27 mouse cellular contexts compared by ENCODE assay signal in genomic region chr14:60712289-60712830, GRCm38 (mm10). TPM values are rescaled to one million over a fixed set of nuclear protein-coding genes. Genes with fewer than 3 reads are reported as not detected.
A peak's percentile ranks its signal among the peaks of the same experiment; 100 is the strongest.
DNase-seq lines count a peak whose midpoint lies in the region; ATAC-seq and TF ChIP-seq lines count a peak whose summit lies in the region.
"Had no signal": no experiment of that assay in that cellular context is flagged by ENCODE, and none has a peak within 500 bp of the region (broad histone marks: within the 10 kb centered on the region; RNA-seq: fewer than 3 reads in every experiment).

No protein-coding gene starts in this region.

- peaks cover 50% of the 10 kb centered on the region for H3K4me1 ChIP-seq in thymus, adult 2 months (replicated peaks; ENCODE audit: control insufficient read depth, insufficient read depth, low read length)
- no peaks in the 10 kb centered on the region; the same call in 1 of the 2 replicates for H3K4me1 ChIP-seq in intestine, embryonic 16.5 days (ENCODE audit: control insufficient read depth, insufficient read depth, low read length)

- peak overlapping the region; percentile 56; the same call in 1 of the 2 replicates for H3K27ac ChIP-seq in thymus, adult 2 months (ENCODE audit: control insufficient read depth, insufficient read depth, low read length)
- no peak overlapping the region for H3K27ac ChIP-seq in intestine, embryonic 16.5 days (ENCODE audit: low read length)
- H3K27ac ChIP-seq: hindbrain, embryonic 13.5 days; liver, embryonic 12.5 days had no signal

- H3K4me3 ChIP-seq in thymus, adult 2 months (ENCODE audit: control insufficient read depth, insufficient read depth, low read length) = peak overlapping the region; percentile 24
- no peak overlapping the region for H3K4me3 ChIP-seq in intestine, embryonic 16.5 days (ENCODE audit: low read length)
- H3K4me3 ChIP-seq: heart, embryonic 12.5 days; hindbrain, embryonic 13.5 days; liver, embryonic 12.5 days; megakaryocyte, embryonic 14.5 days had no signal

- H3K9me3 ChIP-seq in intestine, embryonic 16.5 days (ENCODE audit: control insufficient read depth, low read length) = no peaks in the 10 kb centered on the region
- H3K9me3 ChIP-seq: heart, embryonic 12.5 days; hindbrain, embryonic 13.5 days; liver, embryonic 12.5 days; megakaryocyte, embryonic 14.5 days had no signal

- ATAC-seq in megakaryocyte, adult 5-6 weeks (ENCODE audit: poor library complexity, severe bottlenecking) = peak; percentile 26; the same call in 1 of the 2 replicates
- ATAC-seq in intestine, embryonic 16.5 days = no peak
- ATAC-seq: forebrain, embryonic 14.5 days; liver, embryonic 12.5 days; liver, postnatal 0 days; midbrain, embryonic 16.5 days had no signal

- DNase-seq in thymus, adult 2 months = no peak
- DNase-seq in thymus, postnatal 25 days = no peak
- peak; percentile 63 for DNase-seq in T-cell, adult 2 months (ENCODE audit: low spot score)
- peak; percentile 44 to 61 for DNase-seq in natural killer cell, adult 2 months (ENCODE audit: low spot score in 2 of 2)
- no peak for DNase-seq in layer of hippocampus, postnatal 36 days
- no peak for DNase-seq in kidney, adult 18-20 months
- DNase-seq: adrenal gland, adult 2 months; cerebellum, adult 2 months; cerebellum, postnatal 25 days; gastrocnemius, postnatal 25 days; kidney, adult 9 months; kidney, postnatal 10 days; layer of hippocampus, adult 9-11 months; liver, postnatal 0 days; right cerebral cortex, adult 18-20 months; spleen, adult 18-20 months had no signal

- H3K9ac ChIP-seq in intestine, embryonic 16.5 days (ENCODE audit: low read depth, low read length) = no peak overlapping the region
- H3K9ac ChIP-seq: hindbrain, embryonic 13.5 days; liver, embryonic 12.5 days; liver, postnatal 0 days had no signal

- no peak for TF ChIP-seq POLR2A in thymus, adult 2 months (IDR thresholded peaks at IDR 0.05; ENCODE audit: control insufficient read depth, extremely low read depth, insufficient read depth, low read length, poor library complexity)

- TF ChIP-seq CTCF in thymus, adult 2 months (IDR thresholded peaks at IDR 0.05; ENCODE audit: borderline replicate concordance, control insufficient read depth, extremely low read depth, insufficient read depth, low read length, poor library complexity) = no peak

- H3K36me3 ChIP-seq in thymus, adult 2 months (ENCODE audit: control insufficient read depth, insufficient read depth, low read length) = peaks cover 13% of the 10 kb centered on the region
- H3K36me3 ChIP-seq in intestine, embryonic 16.5 days (ENCODE audit: control insufficient read depth, insufficient read depth, low read length) = no peaks in the 10 kb centered on the region
- H3K36me3 ChIP-seq: heart, embryonic 12.5 days; hindbrain, embryonic 13.5 days had no signal

- 60% methylated on average over 11 of the region's 11 CpGs for WGBS in thymus, adult 2 months
- WGBS in intestine, embryonic 16.5 days = 87% methylated on average over 11 of the region's 11 CpGs

- no peak overlapping the region for H3K4me2 ChIP-seq in intestine, embryonic 16.5 days (ENCODE audit: low read depth, low read length)
- H3K4me2 ChIP-seq: heart, embryonic 12.5 days; hindbrain, embryonic 13.5 days; liver, embryonic 12.5 days had no signal

- no peaks in the 10 kb centered on the region for H3K27me3 ChIP-seq in thymus, adult 2 months (ENCODE audit: control insufficient read depth, insufficient read depth, low read length)
- H3K27me3 ChIP-seq in intestine, embryonic 16.5 days (replicated peaks; ENCODE audit: control insufficient read depth, insufficient read depth, low read length) = no peaks in the 10 kb centered on the region
- H3K27me3 ChIP-seq: heart, embryonic 12.5 days; hindbrain, embryonic 13.5 days; liver, embryonic 12.5 days had no signal

RNA-seq across cellular contexts. Expression of gene C1qtnf9, which starts 55.6 kb away (rescaled TPM):
- polyA plus RNA-seq in thymus, adult 2 months (2012; rRNA removed) = 2.7 and 4.1 TPM in 2 replicates
- not detected in 2 replicates for total RNA-seq in megakaryocyte, adult 5-6 weeks (2015)
- not detected in 2 replicates for total RNA-seq in megakaryocyte, adult 5-6 weeks (2017)
- total RNA-seq in layer of hippocampus, postnatal 36 days (2021) = under 1 TPM; 0.22 to 0.38 TPM
- 1.7 TPM in 2 replicates for polyA plus RNA-seq in intestine, embryonic 16.5 days (2015; fragmentation: Nextera tagmentation; extraction: Ambion mirVana)
- total RNA-seq: MEL had no signal
- polyA plus RNA-seq: embryonic facial prominence, embryonic 11.5 days; forebrain, embryonic 14.5 days; midbrain, embryonic 16.5 days; neural tube, embryonic 11.5 days had no signal

Comparison
In these comparisons a context has a peak if more than half of its experiments do, and no peak if none do; other contexts are left out.
1. DNase-seq: peak in T-cell, adult 2 months (single experiment) and natural killer cell, adult 2 months (2 of 2); none in thymus, adult 2 months (single experiment), thymus, postnatal 25 days (single experiment), layer of hippocampus, postnatal 36 days (0 of 2) and kidney, adult 18-20 months (single experiment).